In the genomic region with DNA sequence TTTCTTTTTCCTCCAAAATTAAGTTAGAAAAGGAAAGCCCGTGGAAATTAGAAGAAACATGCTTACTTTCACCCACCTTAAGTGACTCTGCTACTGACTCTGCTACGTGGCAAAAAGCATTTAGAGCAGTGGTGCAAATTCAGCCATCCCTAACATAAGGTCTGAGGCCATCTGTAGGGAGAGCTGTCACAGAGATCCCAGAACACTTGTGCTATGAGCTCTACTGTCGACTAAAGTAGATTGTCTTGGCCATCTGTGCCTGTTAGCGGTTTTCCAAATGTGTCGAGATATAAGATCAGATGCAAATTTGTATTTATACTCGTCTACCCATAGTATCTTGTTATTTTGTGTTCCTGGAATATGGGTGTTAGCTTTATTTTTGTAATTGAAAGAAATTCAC, we compare ENCODE assay signal across 26 mouse cellular contexts. TPM values are rescaled to one million over a fixed set of nuclear protein-coding genes. Genes with fewer than 3 reads are reported as not detected.
A peak's percentile ranks its signal among the peaks of the same experiment; 100 is the strongest.
DNase-seq lines count a peak whose midpoint lies in the region; ATAC-seq and TF ChIP-seq lines count a peak whose summit lies in the region.
"Had no signal": no experiment of that assay in that cellular context is flagged by ENCODE, and none has a peak within 500 bp of the region (broad histone marks: within the 10 kb centered on the region; RNA-seq: fewer than 3 reads in every experiment).

No protein-coding gene starts in this region.

- H3K36me3 ChIP-seq in forebrain, postnatal 0 days (ENCODE audit: insufficient read depth) = no peaks in the 10 kb centered on the region
- no peaks in the 10 kb centered on the region for H3K36me3 ChIP-seq in midbrain, embryonic 10.5 days
- H3K36me3 ChIP-seq: heart, embryonic 15.5 days; hindbrain, embryonic 13.5 days; limb, embryonic 10.5 days; liver, embryonic 15.5 days; lung, embryonic 15.5 days; neural tube, embryonic 12.5 days had no signal

- no peak overlapping the region for H3K4me3 ChIP-seq in forebrain, postnatal 0 days (ENCODE audit: low read depth, low read length)
- no peak overlapping the region for H3K4me3 ChIP-seq in midbrain, embryonic 10.5 days
- H3K4me3 ChIP-seq: heart, embryonic 15.5 days; hindbrain, embryonic 13.5 days; left cerebral cortex, adult 2 months; limb, embryonic 10.5 days; liver, embryonic 15.5 days; lung, embryonic 15.5 days; megakaryocyte, embryonic 14.5 days; neural tube, embryonic 12.5 days had no signal

- intact Hi-C loops in left cerebral cortex, postnatal 36 days (cut with DNase I) = no loop called here
- intact Hi-C loops in left cerebral cortex, postnatal 4 days (cut with DNase I) = no loop called here

- no peak overlapping the region for H3K4me2 ChIP-seq in forebrain, postnatal 0 days (ENCODE audit: low read depth)
- H3K4me2 ChIP-seq: heart, embryonic 15.5 days; hindbrain, embryonic 13.5 days; liver, embryonic 15.5 days; lung, embryonic 15.5 days; neural tube, embryonic 12.5 days had no signal

- ATAC-seq in frontal cortex, adult (ENCODE audit: low TSS enrichment) = peak; percentile 84
- ATAC-seq in forebrain, postnatal 0 days = peak; percentile 74; the same call in 1 of the 2 replicates
- ATAC-seq: activated CD4-positive, CD25-positive, alpha-beta regulatory T cell, adult 4 months had no signal

- H3K4me1 ChIP-seq in forebrain, postnatal 0 days (ENCODE audit: insufficient read depth) = 0 out of 2 replicates have a peak, but pooled peaks cover 4% of the 10 kb centered on the region
- H3K4me1 ChIP-seq in midbrain, embryonic 10.5 days = peaks cover 11% of the 10 kb centered on the region
- H3K4me1 ChIP-seq: heart, embryonic 15.5 days; liver, embryonic 15.5 days; lung, embryonic 15.5 days; megakaryocyte, embryonic 14.5 days; neural tube, embryonic 12.5 days had no signal

- DNase-seq in cerebellum, postnatal 10 days = peak; percentile 3 to 12
- no peak for DNase-seq in cerebellum, adult 18-20 months
- DNase-seq in frontal cortex, postnatal 25 days (ENCODE audit: low spot score in 2 of 2) = no peak
- peak; percentile 5 to 6 for DNase-seq in left cerebral cortex, postnatal 36 days (ENCODE audit: low spot score in 2 of 2)
- no peak for DNase-seq in left cerebral cortex, postnatal 4 days
- peak; percentile 64 for DNase-seq in forebrain, postnatal 0 days
- no peak for DNase-seq in midbrain, embryonic 10.5 days (ENCODE audit: low spot score)
- DNase-seq: adrenal gland, adult 8-10 months; cerebellum, adult 9-11 months; heart, postnatal 36 days; kidney, adult 18-20 months; kidney, postnatal 4 days; liver; lung, postnatal 36 days; midbrain, embryonic 14.5 days had no signal

- TF ChIP-seq CTCF in forebrain, postnatal 0 days (IDR thresholded peaks at IDR 0.05; ENCODE audit: low read depth) = no peak

- no peaks in the 10 kb centered on the region for H3K9me3 ChIP-seq in forebrain, postnatal 0 days (ENCODE audit: low read length)
- H3K9me3 ChIP-seq in midbrain, embryonic 10.5 days (replicated peaks) = no peaks in the 10 kb centered on the region
- H3K9me3 ChIP-seq: heart, embryonic 15.5 days; hindbrain, embryonic 13.5 days; limb, embryonic 10.5 days; liver, embryonic 15.5 days; lung, embryonic 15.5 days; megakaryocyte, embryonic 14.5 days; neural tube, embryonic 12.5 days had no signal

- H3K27me3 ChIP-seq in forebrain, postnatal 0 days (ENCODE audit: insufficient read depth, low read length) = no peaks in the 10 kb centered on the region
- no peaks in the 10 kb centered on the region for H3K27me3 ChIP-seq in midbrain, embryonic 10.5 days (ENCODE audit: low read depth, poor library complexity, severe bottlenecking)
- H3K27me3 ChIP-seq: heart, embryonic 15.5 days; hindbrain, embryonic 13.5 days; liver, embryonic 15.5 days; lung, embryonic 15.5 days; megakaryocyte, embryonic 14.5 days; neural tube, embryonic 12.5 days had no signal

- 47% methylated on average over 6 of the region's 6 CpGs for WGBS in forebrain, postnatal 0 days
- 78% methylated on average over 6 of the region's 6 CpGs for WGBS in midbrain, embryonic 10.5 days

- no peak overlapping the region for H3K9ac ChIP-seq in forebrain, postnatal 0 days
- H3K9ac ChIP-seq: heart, embryonic 15.5 days; hindbrain, embryonic 13.5 days; liver, embryonic 15.5 days; lung, embryonic 15.5 days; neural tube, embryonic 12.5 days had no signal

- no peak overlapping the region for H3K27ac ChIP-seq in forebrain, postnatal 0 days (ENCODE audit: low read depth, low read length)
- H3K27ac ChIP-seq in midbrain, embryonic 10.5 days (replicated peaks) = no peak overlapping the region
- H3K27ac ChIP-seq: heart, embryonic 15.5 days; hindbrain, embryonic 13.5 days; left cerebral cortex, adult 2 months; limb, embryonic 10.5 days; liver, embryonic 15.5 days; lung, embryonic 15.5 days; neural tube, embryonic 12.5 days; stomach, postnatal 0 days had no signal

RNA-seq across cellular contexts. Expression of gene Robo2, which starts 52.7 kb away (rescaled TPM):
- 100 to 1,000 TPM; 131 to 153 TPM for total RNA-seq in left cerebral cortex, postnatal 36 days (2021)
- 100 to 1,000 TPM; 222 to 248 TPM for total RNA-seq in left cerebral cortex, postnatal 4 days (2021)
- 114 and 130 TPM in 2 replicates for total RNA-seq in forebrain, postnatal 0 days (2014; rRNA removed)
- polyA plus RNA-seq in forebrain, postnatal 0 days (2015; fragmentation: Nextera tagmentation; extraction: Ambion mirVana) = 39.2 and 45.5 TPM in 2 replicates
- polyA plus RNA-seq in midbrain, embryonic 10.5 days (2016; fragmentation: Nextera tagmentation; extraction: Ambion mirVana) = 13.3 and 17.6 TPM in 2 replicates

Comparison
In these comparisons a context has a peak if more than half of its experiments do, and no peak if none do; other contexts are left out.
1. DNase-seq: peak in cerebellum, postnatal 10 days (2 of 2), left cerebral cortex, postnatal 36 days (2 of 2) and forebrain, postnatal 0 days (single experiment); none in cerebellum, adult 18-20 months (0 of 2), frontal cortex, postnatal 25 days (0 of 2), left cerebral cortex, postnatal 4 days (single experiment) and midbrain, embryonic 10.5 days (single experiment).